Mouse (Mus musculus) neural tube, embryonic 15.5 days (tissue): Measurements from ENCODE around the gene Ror1. TPM values are rescaled to one million over a fixed set of nuclear protein-coding genes. Genes with fewer than 3 reads are reported as not detected.

ENCODE experiments used
- ATAC-seq: fragments of 200-750 bp; cut with Nextera tagmentation; 2 replicates; pipeline ENCODE4 v1.8.0; 2017; ENCODE audit warnings: mild to moderate bottlenecking, moderate TSS enrichment, moderate library complexity; ENCODE audit not compliant: low FRiP score
- H3K27ac ChIP-seq: fragments of 300-500 bp; sonication (generic); replicated peaks from 2 replicates; pipeline ENCODE4 v1.5.1; 2015; ENCODE audit warnings: mild to moderate bottlenecking, inconsistent platforms
- H3K27me3 ChIP-seq: fragments of 300-500 bp; sonication (generic); replicated peaks from 2 replicates; pipeline ENCODE4 v1.6.1; 2015; ENCODE audit warnings: inconsistent platforms
- H3K36me3 ChIP-seq: fragments of 300-500 bp; sonication (generic); 2 replicates; pipeline ENCODE4 v1.6.1; 2015; ENCODE audit warnings: inconsistent platforms
- H3K4me1 ChIP-seq: fragments of 300-500 bp; sonication (generic); 2 replicates; pipeline ENCODE4 v1.6.1; 2015; ENCODE audit warnings: inconsistent platforms
- H3K4me2 ChIP-seq: fragments of 300-500 bp; sonication (generic); 2 replicates; pipeline ENCODE4 v1.6.1; 2015; ENCODE audit warnings: inconsistent platforms, mild to moderate bottlenecking, moderate library complexity
- H3K4me3 ChIP-seq: fragments of 300-500 bp; sonication (generic); replicated peaks from 2 replicates; pipeline ENCODE4 v1.5.1; 2015; ENCODE audit warnings: mild to moderate bottlenecking, inconsistent platforms
- H3K9ac ChIP-seq: fragments of 300-500 bp; sonication (generic); replicated peaks from 2 replicates; pipeline ENCODE4 v1.6.1; 2015; ENCODE audit warnings: mild to moderate bottlenecking, inconsistent platforms
- H3K9me3 ChIP-seq: fragments of 300-500 bp; sonication (generic); replicated peaks from 2 replicates; pipeline ENCODE4 v1.6.1; 2016; ENCODE audit warnings: inconsistent platforms
- WGBS: fragments of 180-500 bp; shearing (Covaris S2); methylation state at CpG from one replicate; pipeline ENCODE4 v1.1.7; 2015; ENCODE audit warnings: mixed read lengths; 5-methylcytosine and 5-hydroxymethylcytosine counted together
- polyA plus RNA-seq: library from polyadenylated mRNA; unstranded; fragments of >200 nt; fragmentation: Nextera tagmentation; extraction: Ambion mirVana; gene quantifications from 2 replicates; pipeline ENCODE4 v1.2.1, GENCODE M21; 2015

Gene Ror1
- polyA plus RNA-seq, 1 experiment from 2014 or later, result 1.2 TPM

GRCm38 (mm10) chr4:100169683-100170082, 74.1 kb downstream of the Ror1 start:
- WGBS, result 42% methylated on average over 5 of the region's 5 CpGs
- no peak overlapping the region for H3K27ac ChIP-seq
- no peaks in the 10 kb centered on the region for H3K27me3 ChIP-seq
- no peak overlapping the region for H3K9ac ChIP-seq
- peaks cover 25% of the 10 kb centered on the region for H3K4me1 ChIP-seq
- 0 out of 2 replicates have a peak overlapping the region, but pooled peaks have one; percentile 11 for H3K4me2 ChIP-seq
- ATAC-seq, result no peak
- H3K9me3 ChIP-seq, result no peaks in the 10 kb centered on the region
- H3K36me3 ChIP-seq, result no peaks in the 10 kb centered on the region
- H3K4me3 ChIP-seq, result no peak overlapping the region

GRCm38 (mm10) chr4:100170161-100170650, 74.6 kb downstream of the Ror1 start:
- Histone ChIP-seq H3K27ac (no peak overlapping the region), H3K4me1 (peaks cover 25% of the 10 kb centered on the region), H3K4me3 (no peak overlapping the region), H3K4me2 (0 out of 2 replicates have a peak overlapping the region, but pooled peaks have one; percentile 11), H3K9me3 (no peaks in the 10 kb centered on the region), H3K36me3 (no peaks in the 10 kb centered on the region), H3K9ac (no peak overlapping the region), H3K27me3 (no peaks in the 10 kb centered on the region)
- 51% methylated on average over 14 of the region's 14 CpGs for WGBS
- ATAC-seq, result no peak

- no peak overlapping the region for H3K4me3 ChIP-seq
- H3K36me3 ChIP-seq, result no peaks in the 10 kb centered on the region
- no peak overlapping the region for H3K4me2 ChIP-seq
- no peaks in the 10 kb centered on the region for H3K27me3 ChIP-seq
- no peak for ATAC-seq
- H3K9me3 ChIP-seq, result no peaks in the 10 kb centered on the region
- H3K9ac ChIP-seq, result no peak overlapping the region
- WGBS, result 25% methylated on average over 5 of the region's 5 CpGs
- H3K27ac ChIP-seq, result 0 out of 2 replicates have a peak overlapping the region, but pooled peaks have one; percentile 23
- peaks cover 25% of the 10 kb centered on the region for H3K4me1 ChIP-seq
Measured at GRCm38 (mm10) chr4:100170743-100171142, 75.2 kb downstream of the Ror1 start.

GRCm38 (mm10) chr4:100171483-100171898, 75.9 kb downstream of the Ror1 start:
- no peaks in the 10 kb centered on the region for H3K9me3 ChIP-seq
- H3K27ac ChIP-seq, result 0 out of 2 replicates have a peak overlapping the region, but pooled peaks have one; percentile 23
- no peaks in the 10 kb centered on the region for H3K36me3 ChIP-seq
- peaks cover 25% of the 10 kb centered on the region for H3K4me1 ChIP-seq
- 18% methylated on average over 5 of the region's 5 CpGs for WGBS
- no peaks in the 10 kb centered on the region for H3K27me3 ChIP-seq
- H3K4me2 ChIP-seq, result no peak overlapping the region
- no peak overlapping the region for H3K4me3 ChIP-seq
- no peak overlapping the region for H3K9ac ChIP-seq
- no peak for ATAC-seq

- Histone ChIP-seq H3K4me1 (peaks cover 12% of the 10 kb centered on the region), H3K27ac (no peak overlapping the region), H3K4me3 (no peak overlapping the region), H3K9ac (no peak overlapping the region), H3K36me3 (no peaks in the 10 kb centered on the region), H3K27me3 (no peaks in the 10 kb centered on the region), H3K9me3 (no peaks in the 10 kb centered on the region), H3K4me2 (no peak overlapping the region)
- ATAC-seq, result no peak
- WGBS, result 94% methylated on average over 7 of the region's 7 CpGs
Measured at GRCm38 (mm10) chr4:100175594-100175993, 80.0 kb downstream of the Ror1 start.

- Histone ChIP-seq H3K4me2 (no peak overlapping the region), H3K4me3 (no peak overlapping the region), H3K4me1 (no peaks in the 10 kb centered on the region), H3K9ac (no peak overlapping the region), H3K9me3 (no peaks in the 10 kb centered on the region), H3K27me3 (no peaks in the 10 kb centered on the region), H3K36me3 (no peaks in the 10 kb centered on the region), H3K27ac (no peak overlapping the region)
- no peak for ATAC-seq
- WGBS, result 92% methylated on average over 3 of the region's 3 CpGs
Measured at GRCm38 (mm10) chr4:100178316-100178715, 82.7 kb downstream of the Ror1 start.

GRCm38 (mm10) chr4:100181676-100182075, 86.1 kb downstream of the Ror1 start:
- Histone ChIP-seq H3K9me3 (no peaks in the 10 kb centered on the region), H3K27ac (no peak overlapping the region), H3K9ac (no peak overlapping the region), H3K4me1 (no peaks in the 10 kb centered on the region), H3K27me3 (no peaks in the 10 kb centered on the region), H3K36me3 (no peaks in the 10 kb centered on the region), H3K4me2 (no peak overlapping the region), H3K4me3 (no peak overlapping the region)
- WGBS, result 76% methylated on average over 5 of the region's 5 CpGs
- no peak for ATAC-seq

GRCm38 (mm10) chr4:100186781-100187180, 91.2 kb downstream of the Ror1 start:
- H3K4me1 ChIP-seq, result no peaks in the 10 kb centered on the region
- no peak for ATAC-seq
- WGBS, result 94% methylated on average over 8 of the region's 8 CpGs
- H3K36me3 ChIP-seq, result no peaks in the 10 kb centered on the region
- no peak overlapping the region for H3K4me3 ChIP-seq
- H3K27ac ChIP-seq, result no peak overlapping the region
- H3K4me2 ChIP-seq, result no peak overlapping the region
- no peaks in the 10 kb centered on the region for H3K9me3 ChIP-seq
- no peak overlapping the region for H3K9ac ChIP-seq
- no peaks in the 10 kb centered on the region for H3K27me3 ChIP-seq

- no peaks in the 10 kb centered on the region for H3K4me1 ChIP-seq
- H3K4me3 ChIP-seq, result no peak overlapping the region
- ATAC-seq, result no peak
- no peaks in the 10 kb centered on the region for H3K36me3 ChIP-seq
- H3K4me2 ChIP-seq, result no peak overlapping the region
- no peaks in the 10 kb centered on the region for H3K27me3 ChIP-seq
- WGBS, result 58% methylated on average over 6 of the region's 6 CpGs
- no peak overlapping the region for H3K9ac ChIP-seq
- H3K27ac ChIP-seq, result no peak overlapping the region
- H3K9me3 ChIP-seq, result no peaks in the 10 kb centered on the region
Measured at GRCm38 (mm10) chr4:100187563-100188200, 92.1 kb downstream of the Ror1 start.

GRCm38 (mm10) chr4:100188201-100188699, 92.7 kb downstream of the Ror1 start:
- Histone ChIP-seq H3K36me3 (no peaks in the 10 kb centered on the region), H3K27ac (no peak overlapping the region), H3K4me1 (no peaks in the 10 kb centered on the region), H3K27me3 (no peaks in the 10 kb centered on the region), H3K9ac (no peak overlapping the region), H3K4me2 (no peak overlapping the region), H3K9me3 (no peaks in the 10 kb centered on the region), H3K4me3 (no peak overlapping the region)
- 37% methylated on average over 4 of the region's 4 CpGs for WGBS
- no peak for ATAC-seq

- no peak overlapping the region for H3K4me2 ChIP-seq
- no peak for ATAC-seq
- H3K4me3 ChIP-seq, result no peak overlapping the region
- H3K27me3 ChIP-seq, result no peaks in the 10 kb centered on the region
- no peaks in the 10 kb centered on the region for H3K36me3 ChIP-seq
- WGBS, result 79% methylated on average over 6 of the region's 6 CpGs
- H3K9ac ChIP-seq, result no peak overlapping the region
- no peaks in the 10 kb centered on the region for H3K4me1 ChIP-seq
- H3K27ac ChIP-seq, result no peak overlapping the region
- H3K9me3 ChIP-seq, result no peaks in the 10 kb centered on the region
Measured at GRCm38 (mm10) chr4:100191483-100191882, 95.9 kb downstream of the Ror1 start.

GRCm38 (mm10) chr4:100194136-100194535, 98.5 kb downstream of the Ror1 start:
- no peaks in the 10 kb centered on the region for H3K9me3 ChIP-seq
- no peak overlapping the region for H3K4me3 ChIP-seq
- H3K27ac ChIP-seq, result no peak overlapping the region
- no peak overlapping the region for H3K9ac ChIP-seq
- H3K36me3 ChIP-seq, result no peaks in the 10 kb centered on the region
- no peak for ATAC-seq
- no peaks in the 10 kb centered on the region for H3K27me3 ChIP-seq
- 69% methylated on average over 3 of the region's 3 CpGs for WGBS
- H3K4me2 ChIP-seq, result no peak overlapping the region
- H3K4me1 ChIP-seq, result no peaks in the 10 kb centered on the region
